Mouse (Mus musculus) testis, adult 2 months (tissue): ENCODE results near the gene Auts2. TPM values are rescaled to one million over a fixed set of nuclear protein-coding genes. Genes with fewer than 3 reads are reported as not detected.

Experiments used
- H3K27ac ChIP-seq: fragments of 200-500 bp; 2 replicates; pipeline ENCODE4 v1.5.1; 2012; ENCODE audit warnings: low read depth, low read length; ENCODE audit not compliant: control insufficient read depth, insufficient read depth
- H3K27me3 ChIP-seq: fragments of 200-500 bp; 2 replicates; pipeline ENCODE4 v1.6.1; 2012; ENCODE audit warnings: mild to moderate bottlenecking, low read length, moderate library complexity; ENCODE audit not compliant: control insufficient read depth, insufficient read depth
- H3K36me3 ChIP-seq: fragments of 200-500 bp; 2 replicates; pipeline ENCODE4 v1.6.1; 2012; ENCODE audit warnings: mild to moderate bottlenecking, low read length; ENCODE audit not compliant: control insufficient read depth, insufficient read depth
- H3K4me1 ChIP-seq: fragments of 200-500 bp; 2 replicates; pipeline ENCODE4 v1.6.1; 2012; ENCODE audit warnings: low read length; ENCODE audit not compliant: control insufficient read depth, insufficient read depth
- H3K4me3 ChIP-seq: fragments of 200-500 bp; 2 replicates; pipeline ENCODE4 v1.5.1; 2012; ENCODE audit warnings: low read depth, mild to moderate bottlenecking, low read length, moderate library complexity, mixed read lengths; ENCODE audit not compliant: control insufficient read depth
- CTCF ChIP-seq: fragments of 200-500 bp; IDR thresholded peaks from 2 replicates; pipeline ENCODE4 v1.5.1; 2012; ENCODE audit warnings: low read depth, mild to moderate bottlenecking, inconsistent platforms, low read length, moderate library complexity; ENCODE audit not compliant: control insufficient read depth, insufficient read depth, insufficient replicate concordance
- POLR2A ChIP-seq: fragments of 200-500 bp; IDR thresholded peaks from 2 replicates; pipeline ENCODE4 v1.6.1; 2012; ENCODE audit warnings: low read depth, mild to moderate bottlenecking, inconsistent platforms, low read length, moderate library complexity; ENCODE audit not compliant: control insufficient read depth
- polyA plus RNA-seq: library from polyadenylated mRNA; depleted of rRNA; stranded (reverse); fragments of >200 nt; gene quantifications from 2 replicates; pipeline ENCODE4 v1.2.3, GENCODE M21; 2012

Gene Auts2
- polyA plus RNA-seq, 1 experiment = 4.3 TPM

DNA sequence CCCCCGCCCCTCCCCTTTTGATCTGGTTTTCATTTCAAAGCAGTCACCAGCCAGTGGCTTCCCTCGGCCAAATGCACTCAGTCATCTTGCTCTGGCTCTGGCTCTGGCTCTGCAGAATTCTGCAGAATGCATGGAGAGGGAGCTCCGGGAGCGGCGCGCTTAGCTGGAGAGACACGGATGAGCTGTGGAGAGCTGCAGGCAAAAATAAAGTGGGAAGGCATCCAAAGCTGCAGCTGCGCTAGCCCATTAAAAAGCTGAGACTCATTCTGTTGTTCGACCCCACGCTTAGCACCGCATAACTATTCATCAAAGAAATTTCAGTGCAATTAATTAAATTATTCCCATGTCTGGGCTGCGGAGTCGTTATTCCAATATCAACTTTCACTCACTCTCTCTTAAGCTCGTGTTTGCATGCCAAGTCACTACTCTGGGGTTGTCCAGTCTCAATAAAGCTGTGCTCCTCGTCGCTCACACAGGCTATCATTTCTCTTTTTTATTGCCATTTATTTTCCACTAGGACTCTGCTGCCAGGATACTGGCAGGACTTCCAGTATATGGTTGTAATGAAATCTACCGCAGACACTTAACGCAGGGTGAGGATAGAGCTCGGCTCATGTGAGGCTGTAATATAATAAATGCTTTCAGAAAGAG is 468.3 kb downstream of the Auts2 start:
- H3K4me1 ChIP-seq = no peaks in the 10 kb centered on the region

DNA sequence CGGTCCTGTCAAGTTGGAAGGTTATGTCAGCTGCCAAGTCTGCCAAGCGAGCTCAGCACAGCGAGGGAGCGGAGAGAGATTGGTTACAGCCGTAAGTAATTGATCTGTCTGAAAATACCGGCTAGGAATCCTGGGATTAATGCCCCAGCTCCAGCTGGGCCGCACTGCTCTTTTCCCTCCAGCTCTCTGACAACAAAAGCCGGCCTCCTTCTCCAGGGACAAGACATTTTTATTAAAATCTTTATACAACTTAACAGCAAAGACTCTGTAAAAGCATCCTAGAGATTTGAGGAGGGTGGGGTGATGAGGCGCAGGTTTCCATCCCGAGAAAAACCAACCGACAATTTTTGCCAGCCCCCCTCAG is 468.8 kb downstream of the Auts2 start:
- H3K4me3 ChIP-seq = no peak overlapping the region

More for the DNA sequence above, 468.3 kb downstream of the Auts2 start:
- TF ChIP-seq CTCF = no peak
- no peak for TF ChIP-seq POLR2A
- Histone ChIP-seq H3K4me3 (no peak overlapping the region), H3K27ac (no peak overlapping the region), H3K36me3 (no peaks in the 10 kb centered on the region), H3K27me3 (no peaks in the 10 kb centered on the region)

DNA sequence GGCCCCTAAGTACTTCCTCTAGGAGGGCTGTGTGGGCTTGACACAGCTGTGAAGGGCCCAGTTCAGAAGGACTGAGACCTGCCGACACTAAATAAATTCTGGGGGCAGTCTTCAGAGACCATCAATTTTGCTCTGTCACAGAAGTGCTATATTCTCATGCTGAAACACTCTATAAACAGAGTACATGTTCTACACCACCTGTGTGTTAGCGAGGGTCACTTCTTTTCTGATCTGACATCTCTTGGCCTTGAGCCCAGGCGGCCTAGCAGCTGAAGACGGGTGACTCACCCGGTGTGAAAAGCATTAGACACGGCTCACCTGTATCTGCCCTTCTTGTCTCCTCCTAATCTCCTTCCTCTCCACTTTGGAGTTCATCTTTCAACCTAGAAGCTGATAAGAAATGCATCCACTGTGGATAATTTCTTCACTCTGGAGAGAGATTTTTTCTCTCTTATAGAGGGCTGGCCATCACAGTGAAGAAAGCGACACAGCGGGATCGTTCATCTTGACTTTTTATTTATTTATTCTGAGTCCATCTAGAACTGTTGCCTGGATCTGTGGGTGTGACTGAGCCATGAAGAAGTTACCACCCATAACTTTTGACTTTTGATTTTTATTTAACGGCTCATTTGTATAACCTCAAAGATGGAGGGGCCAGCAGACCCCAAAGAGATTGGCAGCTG is 469.3 kb downstream of the Auts2 start:
- no peak overlapping the region for H3K4me3 ChIP-seq
- H3K27ac ChIP-seq = no peak overlapping the region

More for the DNA sequence above, 468.8 kb downstream of the Auts2 start:
- Histone ChIP-seq H3K4me1 (no peaks in the 10 kb centered on the region), H3K27ac (no peak overlapping the region), H3K36me3 (no peaks in the 10 kb centered on the region), H3K27me3 (no peaks in the 10 kb centered on the region)
- TF ChIP-seq CTCF = no peak
- TF ChIP-seq POLR2A = no peak

DNA sequence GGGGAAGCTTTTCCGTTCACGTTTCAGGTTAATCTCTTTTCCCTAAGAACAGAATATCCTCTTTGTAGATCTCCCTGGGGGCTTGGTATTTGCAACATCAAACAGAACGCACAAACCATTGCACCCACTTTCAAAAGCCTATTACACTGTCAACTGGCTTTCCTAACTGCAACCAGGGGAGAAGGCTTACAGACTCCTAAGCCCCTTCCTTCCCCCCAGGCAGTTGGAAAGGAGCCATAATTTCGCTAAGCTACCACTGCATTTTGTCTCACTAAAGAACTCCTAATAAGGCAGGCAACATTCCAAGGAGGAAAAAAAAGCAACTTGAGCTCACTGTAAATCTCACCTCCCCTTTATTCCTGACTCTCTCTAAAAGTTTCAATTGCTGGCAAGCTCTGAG is 470.8 kb downstream of the Auts2 start:
- no peaks in the 10 kb centered on the region for H3K4me1 ChIP-seq
- H3K36me3 ChIP-seq = no peaks in the 10 kb centered on the region
- no peak for TF ChIP-seq CTCF
- no peak for TF ChIP-seq POLR2A
- H3K4me3 ChIP-seq = no peak overlapping the region
- no peak overlapping the region for H3K27ac ChIP-seq
- H3K27me3 ChIP-seq = no peaks in the 10 kb centered on the region

More for the DNA sequence above, 469.3 kb downstream of the Auts2 start:
- H3K4me1 ChIP-seq = no peaks in the 10 kb centered on the region
- TF ChIP-seq POLR2A (no peak), CTCF (no peak)
- H3K27me3 ChIP-seq = no peaks in the 10 kb centered on the region
- no peaks in the 10 kb centered on the region for H3K36me3 ChIP-seq

DNA sequence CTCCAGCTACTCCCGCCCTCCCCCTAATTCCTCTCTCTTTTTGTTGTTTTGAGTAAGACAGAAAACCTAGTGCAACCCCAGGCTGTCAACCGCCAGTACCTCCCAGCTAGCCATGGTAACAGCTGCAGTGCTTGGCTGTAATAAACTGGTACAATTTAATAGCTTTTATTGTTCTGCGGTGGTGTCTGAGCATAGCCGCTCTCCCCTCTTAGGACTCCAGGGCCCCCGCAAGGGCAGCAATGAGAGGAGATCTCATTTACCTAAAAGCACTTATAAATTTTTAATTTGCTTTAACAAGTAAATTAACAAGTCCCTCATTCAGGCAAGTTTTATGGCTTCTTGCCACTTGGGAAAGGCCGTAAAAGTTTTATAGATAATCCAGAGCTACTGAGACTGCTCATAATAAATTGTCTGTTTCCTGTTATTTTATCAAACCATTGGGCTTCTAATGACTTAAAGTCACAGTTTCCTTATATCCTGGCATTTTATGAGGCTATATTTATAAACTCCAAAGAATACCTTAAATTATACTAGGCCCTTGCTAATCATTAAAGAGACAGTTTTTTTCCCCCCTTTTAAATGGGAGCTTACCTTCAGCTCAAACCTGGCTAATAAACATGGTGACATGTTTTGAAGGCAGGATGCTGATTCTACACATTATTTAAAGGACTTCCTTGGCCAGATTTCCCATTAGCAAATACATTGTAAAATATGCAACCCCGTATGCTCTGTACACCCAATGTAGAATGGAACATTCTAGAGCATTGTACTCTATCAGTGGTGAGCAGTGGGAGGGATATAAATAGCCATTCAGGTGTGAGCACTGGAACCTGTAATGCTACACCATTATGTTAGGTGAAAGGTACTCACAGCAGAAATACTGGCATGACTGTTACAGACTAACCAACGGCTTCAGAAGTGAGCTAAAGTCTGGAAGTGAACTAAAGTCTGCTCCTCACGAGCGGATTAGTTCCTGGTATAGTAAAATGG is 475.1 kb downstream of the Auts2 start:
- Histone ChIP-seq H3K27me3 (no peaks in the 10 kb centered on the region), H3K4me1 (no peaks in the 10 kb centered on the region), H3K27ac (no peak overlapping the region), H3K4me3 (no peak overlapping the region), H3K36me3 (no peaks in the 10 kb centered on the region)
- TF ChIP-seq POLR2A (no peak), CTCF (no peak)

DNA sequence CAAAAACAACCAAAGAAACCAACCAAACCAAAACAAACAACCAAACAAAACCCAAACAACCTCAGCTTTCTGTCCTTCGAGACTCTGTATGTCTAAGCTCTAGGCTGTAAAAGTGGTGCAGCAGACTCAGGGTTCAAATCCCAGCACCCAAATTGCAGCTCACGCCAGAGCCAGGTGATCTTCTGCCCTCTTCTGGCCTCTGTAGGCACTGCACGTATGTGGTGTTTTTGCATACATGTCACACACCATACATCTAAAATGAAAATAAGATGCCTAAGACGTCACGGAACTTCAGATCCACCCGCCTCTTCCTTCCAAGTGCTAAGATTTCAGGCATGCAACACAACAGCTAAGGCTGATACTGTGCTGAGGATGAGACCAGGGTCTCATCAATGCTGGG is 483.0 kb downstream of the Auts2 start:
- H3K36me3 ChIP-seq = no peaks in the 10 kb centered on the region
- no peaks in the 10 kb centered on the region for H3K27me3 ChIP-seq
- TF ChIP-seq CTCF (peak; percentile 34; the same call in 1 of the 2 replicates), POLR2A (no peak)
- H3K27ac ChIP-seq = no peak overlapping the region
- no peaks in the 10 kb centered on the region for H3K4me1 ChIP-seq
- H3K4me3 ChIP-seq = no peak overlapping the region

DNA sequence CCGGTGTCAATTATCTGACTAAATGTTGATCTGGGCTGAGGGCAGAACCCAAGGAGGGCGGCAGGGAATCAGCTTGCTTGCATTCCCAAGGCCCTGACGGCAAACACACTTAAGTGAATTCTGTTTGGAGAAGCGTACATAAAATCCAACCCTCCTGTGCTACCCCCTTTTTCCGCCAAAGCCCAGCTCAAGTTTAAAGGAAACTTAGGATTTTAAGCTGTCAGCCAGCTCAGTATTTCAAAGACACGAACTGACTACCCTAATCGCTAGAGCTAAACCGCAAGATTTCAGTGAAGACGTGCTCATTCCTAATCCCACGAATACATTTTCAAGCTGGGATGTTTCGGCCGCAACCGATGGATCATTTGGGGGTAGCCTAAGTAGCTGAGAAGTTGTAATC is 490.5 kb downstream of the Auts2 start:
- TF ChIP-seq CTCF (no peak), POLR2A (no peak)
- H3K27me3 ChIP-seq = no peaks in the 10 kb centered on the region
- no peak overlapping the region for H3K27ac ChIP-seq
- no peaks in the 10 kb centered on the region for H3K36me3 ChIP-seq
- no peak overlapping the region for H3K4me3 ChIP-seq
- no peaks in the 10 kb centered on the region for H3K4me1 ChIP-seq
